Mouse (Mus musculus): Measurements from ENCODE around the gene Tnn. TPM values are rescaled to one million over a fixed set of nuclear protein-coding genes. Genes with fewer than 3 reads are reported as not detected.

Gene Tnn
- polyA plus RNA-seq, 1 experiment from 2014 or later = not detected

- DNase-seq (ENCODE audit: extremely low spot score, low spot score) = no peak
- peaks cover 7% of the 10 kb centered on the region for H3K9me3 ChIP-seq
- H3K36me3 ChIP-seq (replicated peaks) = no peaks in the 10 kb centered on the region
- H3K4me3 ChIP-seq = no peak overlapping the region
- 58% methylated on average over 7 of the region's 7 CpGs for WGBS
- H3K27ac ChIP-seq = no peak overlapping the region
- no peaks in the 10 kb centered on the region for H3K27me3 ChIP-seq (ENCODE audit: poor library complexity, severe bottlenecking)
- no peaks in the 10 kb centered on the region for H3K4me1 ChIP-seq
These were observed 88.7 kb downstream of the Tnn start for GRCm38 (mm10) chr1:160064547-160065144.

GRCm38 (mm10) chr1:160061725-160062366 is 91.5 kb downstream of the Tnn start:
- no peak overlapping the region for H3K4me3 ChIP-seq
- peaks cover 3% of the 10 kb centered on the region for H3K9me3 ChIP-seq
- H3K27me3 ChIP-seq (ENCODE audit: poor library complexity, severe bottlenecking) = no peaks in the 10 kb centered on the region
- no peaks in the 10 kb centered on the region for H3K4me1 ChIP-seq
- H3K36me3 ChIP-seq (replicated peaks) = no peaks in the 10 kb centered on the region
- no peak overlapping the region for H3K27ac ChIP-seq
- WGBS = 47% methylated on average over 3 of the region's 3 CpGs
- no peak for DNase-seq (ENCODE audit: extremely low spot score, low spot score)

GRCm38 (mm10) chr1:160061321-160061720 is 92.1 kb downstream of the Tnn start:
- 90% methylated on average over 5 of the region's 5 CpGs for WGBS
- no peaks in the 10 kb centered on the region for H3K27me3 ChIP-seq (ENCODE audit: poor library complexity, severe bottlenecking)

GRCm38 (mm10) chr1:160060542-160060941 is 92.8 kb downstream of the Tnn start:
- DNase-seq (ENCODE audit: extremely low spot score, low spot score) = no peak
- H3K4me3 ChIP-seq = no peak overlapping the region
- H3K27me3 ChIP-seq (ENCODE audit: poor library complexity, severe bottlenecking) = no peaks in the 10 kb centered on the region
- no peaks in the 10 kb centered on the region for H3K4me1 ChIP-seq
- H3K27ac ChIP-seq = no peak overlapping the region
- H3K9me3 ChIP-seq = no peaks in the 10 kb centered on the region
- no peaks in the 10 kb centered on the region for H3K36me3 ChIP-seq (replicated peaks)
- 81% methylated on average over 6 of the region's 6 CpGs for WGBS

More at GRCm38 (mm10) chr1:160061321-160061720, 92.1 kb downstream of the Tnn start:
- H3K36me3 ChIP-seq (replicated peaks) = no peaks in the 10 kb centered on the region
- no peak overlapping the region for H3K4me3 ChIP-seq
- DNase-seq (ENCODE audit: extremely low spot score, low spot score) = no peak
- H3K9me3 ChIP-seq = no peaks in the 10 kb centered on the region
- H3K27ac ChIP-seq = no peak overlapping the region
- H3K4me1 ChIP-seq = no peaks in the 10 kb centered on the region

- DNase-seq (ENCODE audit: extremely low spot score, low spot score) = no peak
- WGBS = 80% methylated on average over 1 of the region's 1 CpGs
- Histone ChIP-seq H3K4me1 (no peaks in the 10 kb centered on the region), H3K9me3 (no peaks in the 10 kb centered on the region), H3K27me3 (ENCODE audit: poor library complexity, severe bottlenecking) (no peaks in the 10 kb centered on the region), H3K36me3 (replicated peaks) (no peaks in the 10 kb centered on the region), H3K27ac (no peak overlapping the region), H3K4me3 (no peak overlapping the region)
These were observed 93.5 kb downstream of the Tnn start for GRCm38 (mm10) chr1:160059908-160060307.

GRCm38 (mm10) chr1:160057657-160058056 is 95.7 kb downstream of the Tnn start:
- H3K36me3 ChIP-seq (replicated peaks) = no peaks in the 10 kb centered on the region
- no peak overlapping the region for H3K27ac ChIP-seq
- H3K9me3 ChIP-seq = no peaks in the 10 kb centered on the region
- no peaks in the 10 kb centered on the region for H3K4me1 ChIP-seq
- H3K4me3 ChIP-seq = no peak overlapping the region
- H3K27me3 ChIP-seq (ENCODE audit: poor library complexity, severe bottlenecking) = no peaks in the 10 kb centered on the region
- 57% methylated on average over 3 of the region's 3 CpGs for WGBS
- DNase-seq (ENCODE audit: extremely low spot score, low spot score) = no peak

- WGBS = 90% methylated on average over 5 of the region's 5 CpGs
- Histone ChIP-seq H3K9me3 (no peaks in the 10 kb centered on the region), H3K4me3 (no peak overlapping the region), H3K27me3 (ENCODE audit: poor library complexity, severe bottlenecking) (no peaks in the 10 kb centered on the region), H3K27ac (no peak overlapping the region), H3K36me3 (replicated peaks) (no peaks in the 10 kb centered on the region), H3K4me1 (no peaks in the 10 kb centered on the region)
- no peak for DNase-seq (ENCODE audit: extremely low spot score, low spot score)
These were observed 98.9 kb downstream of the Tnn start for GRCm38 (mm10) chr1:160054366-160055078.

- DNase-seq (ENCODE audit: extremely low spot score, low spot score) = no peak
- WGBS = 95% methylated on average over 5 of the region's 5 CpGs
- no peak overlapping the region for H3K27ac ChIP-seq
- no peak overlapping the region for H3K4me3 ChIP-seq
- H3K4me1 ChIP-seq = no peaks in the 10 kb centered on the region
- no peaks in the 10 kb centered on the region for H3K9me3 ChIP-seq
- H3K36me3 ChIP-seq (replicated peaks) = no peaks in the 10 kb centered on the region
- H3K27me3 ChIP-seq (ENCODE audit: poor library complexity, severe bottlenecking) = no peaks in the 10 kb centered on the region
These were observed 99.7 kb downstream of the Tnn start for GRCm38 (mm10) chr1:160053510-160054305.

- no peaks in the 10 kb centered on the region for H3K9me3 ChIP-seq
- DNase-seq (ENCODE audit: extremely low spot score, low spot score) = no peak
- H3K27ac ChIP-seq = no peak overlapping the region
- WGBS = 96% methylated on average over 2 of the region's 2 CpGs
- no peaks in the 10 kb centered on the region for H3K4me1 ChIP-seq
- no peak overlapping the region for H3K4me3 ChIP-seq
- no peaks in the 10 kb centered on the region for H3K36me3 ChIP-seq (replicated peaks)
- H3K27me3 ChIP-seq (ENCODE audit: poor library complexity, severe bottlenecking) = no peaks in the 10 kb centered on the region
These were observed 100.6 kb downstream of the Tnn start for GRCm38 (mm10) chr1:160052556-160053315.

- H3K4me1 ChIP-seq = no peaks in the 10 kb centered on the region
- H3K27me3 ChIP-seq (ENCODE audit: poor library complexity, severe bottlenecking) = no peaks in the 10 kb centered on the region
- 91% methylated on average over 6 of the region's 6 CpGs for WGBS
- no peaks in the 10 kb centered on the region for H3K36me3 ChIP-seq (replicated peaks)
- no peaks in the 10 kb centered on the region for H3K9me3 ChIP-seq
- H3K4me3 ChIP-seq = no peak overlapping the region
- no peak for DNase-seq (ENCODE audit: extremely low spot score, low spot score)
- H3K27ac ChIP-seq = no peak overlapping the region
These were observed 102.5 kb downstream of the Tnn start for GRCm38 (mm10) chr1:160050898-160051297.

GRCm38 (mm10) chr1:160049131-160049880 is 104.1 kb downstream of the Tnn start:
- no peak for DNase-seq (ENCODE audit: extremely low spot score, low spot score)
- Histone ChIP-seq H3K4me3 (no peak overlapping the region), H3K4me1 (peaks cover 6% of the 10 kb centered on the region), H3K27ac (no peak overlapping the region), H3K27me3 (ENCODE audit: poor library complexity, severe bottlenecking) (no peaks in the 10 kb centered on the region), H3K9me3 (no peaks in the 10 kb centered on the region), H3K36me3 (replicated peaks) (no peaks in the 10 kb centered on the region)
- WGBS = 89% methylated on average over 5 of the region's 5 CpGs
